Mouse (Mus musculus) liver, embryonic 13.5 days (tissue): ENCODE data around the gene Spats1. TPM values are rescaled to one million over a fixed set of nuclear protein-coding genes. Genes with fewer than 3 reads are reported as not detected.

Source experiments
- ATAC-seq: fragments of 200-750 bp; cut with Nextera tagmentation; 2 replicates; pipeline ENCODE4 v1.8.0; 2017; ENCODE audit warnings: low read depth, mild to moderate bottlenecking, moderate number of reproducible peaks, moderate library complexity
- DNase-seq: peaks from one replicate; pipeline ENCODE4 v3.0.0; 2022
- H3K27ac ChIP-seq: fragments of 300-500 bp; sonication (generic); 2 replicates; pipeline ENCODE4 v1.5.1; 2015; ENCODE audit warnings: moderate library complexity, mild to moderate bottlenecking, inconsistent platforms
- H3K27me3 ChIP-seq: fragments of 300-500 bp; sonication (generic); 2 replicates; pipeline ENCODE4 v1.6.1; 2015; ENCODE audit warnings: mild to moderate bottlenecking, inconsistent platforms
- H3K36me3 ChIP-seq: fragments of 300-500 bp; sonication (generic); 2 replicates; pipeline ENCODE4 v1.6.1; 2015; ENCODE audit warnings: mild to moderate bottlenecking, inconsistent platforms
- H3K4me1 ChIP-seq: fragments of 300-500 bp; sonication (generic); replicated peaks from 2 replicates; pipeline ENCODE4 v1.6.1; 2015; ENCODE audit warnings: inconsistent platforms
- H3K4me2 ChIP-seq: fragments of 300-500 bp; sonication (generic); 2 replicates; pipeline ENCODE4 v1.6.1; 2015; ENCODE audit warnings: inconsistent platforms, mild to moderate bottlenecking, moderate library complexity
- H3K4me3 ChIP-seq: fragments of 300-500 bp; sonication (generic); replicated peaks from 2 replicates; pipeline ENCODE4 v1.5.1; 2015; ENCODE audit warnings: mild to moderate bottlenecking, inconsistent platforms
- H3K9ac ChIP-seq: fragments of 300-500 bp; sonication (generic); 2 replicates; pipeline ENCODE4 v1.6.1; 2015; ENCODE audit warnings: mild to moderate bottlenecking, inconsistent platforms
- H3K9me3 ChIP-seq: fragments of 300-500 bp; sonication (generic); replicated peaks from 2 replicates; pipeline ENCODE4 v1.6.1; 2016; ENCODE audit warnings: inconsistent platforms
- WGBS: fragments of 180-500 bp; shearing (Covaris S2); methylation state at CpG from one replicate; pipeline ENCODE4 v1.1.7; 2015; ENCODE audit not compliant: insufficient replicate concordance; 5-methylcytosine and 5-hydroxymethylcytosine counted together
- polyA plus RNA-seq: library from polyadenylated mRNA; unstranded; fragments of >200 nt; fragmentation: Nextera tagmentation; extraction: Ambion mirVana; gene quantifications from 2 replicates; pipeline ENCODE4 v1.2.1, GENCODE M21; 2015

The Spats1 gene
- 0.06 and 0.18 TPM in 2 replicates for polyA plus RNA-seq

GRCm38 (mm10) chr17:45474669-45475465, at the start of gene Spats1:
Gene Spats1 (minus strand): TSS chr17:45475415.
- Histone ChIP-seq H3K36me3 (no peaks in the 10 kb centered on the region), H3K27ac (no peak within 1 kb of the TSS), H3K4me1 (peaks cover 13% of the 10 kb centered on the region), H3K4me3 (peak within 1 kb of the TSS; percentile 42), H3K9me3 (no peaks in the 10 kb centered on the region), H3K27me3 (peaks cover 50% of the 10 kb centered on the region), H3K9ac (no peak within 1 kb of the TSS), H3K4me2 (peak within 1 kb of the TSS; percentile 59)
- 5% methylated on average over 30 of the region's 30 CpGs for WGBS
- no peak for ATAC-seq
- no peak for DNase-seq

GRCm38 (mm10) chr17:45524961-45525360, 49.7 kb upstream of the Spats1 start:
- no peak overlapping the region for H3K9ac ChIP-seq
- ATAC-seq (no peak), DNase-seq (no peak)
- H3K9me3 ChIP-seq = no peaks in the 10 kb centered on the region
- H3K4me3 ChIP-seq = no peak overlapping the region
- WGBS = 58% methylated on average over 4 of the region's 4 CpGs
- H3K27ac ChIP-seq = no peak overlapping the region
- H3K36me3 ChIP-seq = no peaks in the 10 kb centered on the region
- no peak overlapping the region for H3K4me2 ChIP-seq
- peaks cover 45% of the 10 kb centered on the region for H3K27me3 ChIP-seq
- peaks cover 12% of the 10 kb centered on the region for H3K4me1 ChIP-seq

GRCm38 (mm10) chr17:45523263-45523662, 48.0 kb upstream of the Spats1 start, which contains the start of gene Tcte1:
Gene Tcte1 (plus strand): TSS chr17:45523434.
- Histone ChIP-seq H3K27me3 (peaks cover 32% of the 10 kb centered on the region), H3K4me3 (peak within 1 kb of the TSS; percentile 28; the same call in 1 of the 2 replicates), H3K4me2 (peak within 1 kb of the TSS; percentile 56), H3K27ac (no peak within 1 kb of the TSS), H3K4me1 (peaks cover 12% of the 10 kb centered on the region), H3K9ac (peak within 1 kb of the TSS; percentile 29; the same call in 1 of the 2 replicates), H3K36me3 (peaks cover 6% of the 10 kb centered on the region; the same call in 1 of the 2 replicates), H3K9me3 (no peaks in the 10 kb centered on the region)
- DNase-seq (no peak), ATAC-seq (no peak)
- 2% methylated on average over 21 of the region's 21 CpGs for WGBS

- H3K9me3 ChIP-seq = no peaks in the 10 kb centered on the region
- WGBS = 76% methylated on average over 11 of the region's 11 CpGs
- peaks cover 10% of the 10 kb centered on the region; the same call in 1 of the 2 replicates for H3K36me3 ChIP-seq
- DNase-seq (no peak), ATAC-seq (no peak)
- H3K4me1 ChIP-seq = peaks cover 12% of the 10 kb centered on the region
- H3K4me3 ChIP-seq = no peak overlapping the region
- no peak overlapping the region for H3K27ac ChIP-seq
- H3K4me2 ChIP-seq = no peak overlapping the region
- peaks cover 19% of the 10 kb centered on the region for H3K27me3 ChIP-seq
- H3K9ac ChIP-seq = no peak overlapping the region
Observed at GRCm38 (mm10) chr17:45520136-45520535, 44.9 kb upstream of the Spats1 start.

- Histone ChIP-seq H3K27ac (no peak overlapping the region), H3K27me3 (peaks cover 6% of the 10 kb centered on the region; the same call in 1 of the 2 replicates), H3K4me2 (no peak overlapping the region), H3K4me3 (no peak overlapping the region), H3K9ac (no peak overlapping the region), H3K9me3 (no peaks in the 10 kb centered on the region), H3K4me1 (peaks cover 15% of the 10 kb centered on the region), H3K36me3 (peaks cover 10% of the 10 kb centered on the region; the same call in 1 of the 2 replicates)
- ATAC-seq = no peak
- DNase-seq = no peak
- 67% methylated on average over 12 of the region's 12 CpGs for WGBS
Observed at GRCm38 (mm10) chr17:45518766-45519475, 43.7 kb upstream of the Spats1 start.

- Histone ChIP-seq H3K9ac (no peak overlapping the region), H3K36me3 (peaks cover 10% of the 10 kb centered on the region; the same call in 1 of the 2 replicates), H3K4me2 (no peak overlapping the region), H3K27ac (no peak overlapping the region), H3K9me3 (no peaks in the 10 kb centered on the region), H3K27me3 (no peaks in the 10 kb centered on the region), H3K4me1 (peaks cover 6% of the 10 kb centered on the region), H3K4me3 (no peak overlapping the region)
- DNase-seq (no peak), ATAC-seq (no peak)
- WGBS = 47% methylated on average over 28 of the region's 28 CpGs
Observed at GRCm38 (mm10) chr17:45517549-45518215, 42.5 kb upstream of the Spats1 start.

GRCm38 (mm10) chr17:45517135-45517534, 41.9 kb upstream of the Spats1 start:
- no peak overlapping the region for H3K4me3 ChIP-seq
- peaks cover 10% of the 10 kb centered on the region; the same call in 1 of the 2 replicates for H3K36me3 ChIP-seq
- H3K9me3 ChIP-seq = no peaks in the 10 kb centered on the region
- no peak overlapping the region for H3K27ac ChIP-seq
- H3K4me2 ChIP-seq = no peak overlapping the region
- H3K4me1 ChIP-seq = peaks cover 3% of the 10 kb centered on the region
- no peak overlapping the region for H3K9ac ChIP-seq
- DNase-seq (no peak), ATAC-seq (no peak)
- 82% methylated on average over 21 of the region's 21 CpGs for WGBS
- no peaks in the 10 kb centered on the region for H3K27me3 ChIP-seq

- WGBS = 48% methylated on average over 8 of the region's 8 CpGs
- no peak overlapping the region for H3K4me3 ChIP-seq
- H3K36me3 ChIP-seq = peaks cover 10% of the 10 kb centered on the region; the same call in 1 of the 2 replicates
- H3K9me3 ChIP-seq = no peaks in the 10 kb centered on the region
- DNase-seq (peak; percentile 50), ATAC-seq (no peak)
- no peaks in the 10 kb centered on the region for H3K27me3 ChIP-seq
- H3K9ac ChIP-seq = no peak overlapping the region
- peaks cover 3% of the 10 kb centered on the region; the same call in 1 of the 2 replicates for H3K4me1 ChIP-seq
- H3K27ac ChIP-seq = no peak overlapping the region
- H3K4me2 ChIP-seq = no peak overlapping the region
Observed at GRCm38 (mm10) chr17:45516488-45516887, 41.3 kb upstream of the Spats1 start.

GRCm38 (mm10) chr17:45515806-45516205, 40.6 kb upstream of the Spats1 start:
- Histone ChIP-seq H3K9ac (no peak overlapping the region), H3K27me3 (no peaks in the 10 kb centered on the region), H3K4me3 (no peak overlapping the region), H3K36me3 (peaks cover 16% of the 10 kb centered on the region; the same call in 1 of the 2 replicates), H3K27ac (no peak overlapping the region), H3K4me1 (peaks cover 3% of the 10 kb centered on the region; the same call in 1 of the 2 replicates), H3K9me3 (no peaks in the 10 kb centered on the region), H3K4me2 (no peak overlapping the region)
- DNase-seq (no peak), ATAC-seq (no peak)
- 70% methylated on average over 10 of the region's 10 CpGs for WGBS

- 48% methylated on average over 15 of the region's 15 CpGs for WGBS
- Histone ChIP-seq H3K9ac (no peak overlapping the region), H3K9me3 (no peaks in the 10 kb centered on the region), H3K4me2 (no peak overlapping the region), H3K27me3 (no peaks in the 10 kb centered on the region), H3K4me3 (no peak overlapping the region), H3K36me3 (peaks cover 21% of the 10 kb centered on the region), H3K27ac (no peak overlapping the region), H3K4me1 (peaks cover 3% of the 10 kb centered on the region; the same call in 1 of the 2 replicates)
- ATAC-seq = no peak
- no peak for DNase-seq
Observed at GRCm38 (mm10) chr17:45515204-45515726, 40.0 kb upstream of the Spats1 start.
